4 mouse cellular contexts compared by ENCODE assay signal in the genomic region with DNA sequence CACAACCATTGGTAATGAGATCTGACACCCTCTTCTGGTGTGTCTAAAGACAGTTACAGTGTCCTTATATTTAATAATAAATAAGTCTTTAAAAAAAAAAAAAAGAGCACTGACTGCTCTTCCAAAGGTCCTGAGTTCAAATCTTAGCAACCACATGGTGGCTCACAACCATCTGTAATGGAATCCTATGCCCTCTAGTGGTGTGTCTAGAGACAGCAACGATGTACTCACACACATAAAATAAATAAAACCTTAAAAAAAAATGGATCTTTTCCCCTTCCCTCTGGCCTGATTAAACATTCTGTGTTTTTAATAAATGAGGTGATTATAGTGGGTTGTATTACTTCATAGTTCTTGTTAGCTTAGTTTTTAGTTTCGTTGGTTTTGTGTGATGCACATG. TPM values are rescaled to one million over a fixed set of nuclear protein-coding genes. Genes with fewer than 3 reads are reported as not detected.
"Had no signal": no experiment of that assay in that cellular context is flagged by ENCODE, and none has a peak within 500 bp of the region (broad histone marks: within the 10 kb centered on the region; RNA-seq: fewer than 3 reads in every experiment).

No protein-coding gene starts in this region.

RNA-seq across cellular contexts. Expression of gene Pcolce, which starts 1.3 kb away (rescaled TPM):
- total RNA-seq: monocyte, adult 5-6 weeks had no signal

RNA-seq across cellular contexts. Expression of gene Fbxo24, which starts 13.9 kb away (rescaled TPM):
- total RNA-seq: liver, adult 2 months; monocyte, adult 5-6 weeks had no signal
- polyA plus RNA-seq: liver, embryonic 13.5 days; macrophage had no signal
